Mouse (Mus musculus): ENCODE data around the gene Gria1.

DNA sequence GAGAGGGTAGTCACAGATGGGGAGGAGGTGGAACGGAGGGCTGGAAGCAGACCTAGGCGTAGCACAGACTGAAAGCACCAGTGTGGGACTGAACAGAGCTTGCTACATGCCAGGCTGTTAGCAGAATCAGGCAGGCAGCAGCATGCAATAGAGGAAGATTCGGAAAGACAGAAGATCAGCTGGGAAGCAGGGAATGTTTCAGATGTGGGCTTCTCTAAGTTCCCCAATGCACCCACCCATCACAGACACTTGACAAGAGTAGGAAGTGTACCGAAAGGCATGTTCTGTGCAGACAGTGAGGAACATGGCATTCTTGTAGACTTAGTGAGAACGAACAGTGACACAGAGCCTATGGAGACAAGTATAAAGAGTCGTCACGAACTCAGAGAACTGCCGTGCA, 260.5 kb downstream of the Gria1 start:
- TF ChIP-seq TAL1 (IDR thresholded peaks at IDR 0.05; ENCODE audit: low read length) (no peak), GATA1 (IDR thresholded peaks at IDR 0.05; ENCODE audit: low read length) (no peak)
